Mouse (Mus musculus): Measurements from ENCODE around the gene Itpr3. TPM values are rescaled to one million over a fixed set of nuclear protein-coding genes. Genes with fewer than 3 reads are reported as not detected.

Itpr3 gene
- polyA plus RNA-seq, 1 experiment from 2014 or later: 0.73 TPM

GRCm38 (mm10) chr17:27110072-27110471 is 53.0 kb downstream of the Itpr3 start:
- no peak for ATAC-seq
- Histone ChIP-seq H3K9ac (ENCODE audit: low read depth, low read length) (no peak overlapping the region), H3K4me3 (ENCODE audit: low read depth, low read length) (no peak overlapping the region), H3K4me1 (ENCODE audit: control insufficient read depth, insufficient read depth, low read length) (no peaks in the 10 kb centered on the region), H3K27ac (ENCODE audit: low read length) (no peak overlapping the region), H3K4me2 (ENCODE audit: low read length) (no peak overlapping the region), H3K9me3 (replicated peaks; ENCODE audit: control insufficient read depth, low read length, poor library complexity, severe bottlenecking) (no peaks in the 10 kb centered on the region), H3K36me3 (ENCODE audit: control insufficient read depth, insufficient read depth, low read length) (no peaks in the 10 kb centered on the region), H3K27me3 (ENCODE audit: control insufficient read depth, insufficient read depth, low read depth, low read length) (no peaks in the 10 kb centered on the region)
- 96% methylated on average over 7 of the region's 7 CpGs for WGBS

- Histone ChIP-seq H3K9ac (ENCODE audit: low read depth, low read length) (no peak overlapping the region), H3K4me3 (ENCODE audit: low read depth, low read length) (no peak overlapping the region), H3K9me3 (replicated peaks; ENCODE audit: control insufficient read depth, low read length, poor library complexity, severe bottlenecking) (no peaks in the 10 kb centered on the region), H3K27me3 (ENCODE audit: control insufficient read depth, insufficient read depth, low read depth, low read length) (no peaks in the 10 kb centered on the region), H3K4me1 (ENCODE audit: control insufficient read depth, insufficient read depth, low read length) (peaks cover 17% of the 10 kb centered on the region), H3K27ac (ENCODE audit: low read length) (no peak overlapping the region), H3K36me3 (ENCODE audit: control insufficient read depth, insufficient read depth, low read length) (peaks cover 14% of the 10 kb centered on the region), H3K4me2 (ENCODE audit: low read length) (no peak overlapping the region)
- 85% methylated on average over 25 of the region's 25 CpGs for WGBS
- ATAC-seq: no peak
Measured at GRCm38 (mm10) chr17:27118676-27119539, 61.8 kb downstream of the Itpr3 start.

- H3K27ac ChIP-seq (ENCODE audit: low read length): no peak overlapping the region
- no peak overlapping the region for H3K9ac ChIP-seq (ENCODE audit: low read depth, low read length)
- ATAC-seq: no peak
- H3K4me3 ChIP-seq (ENCODE audit: low read depth, low read length): no peak overlapping the region
- peaks cover 17% of the 10 kb centered on the region for H3K4me1 ChIP-seq (ENCODE audit: control insufficient read depth, insufficient read depth, low read length)
- 72% methylated on average over 4 of the region's 4 CpGs for WGBS
- H3K27me3 ChIP-seq (ENCODE audit: control insufficient read depth, insufficient read depth, low read depth, low read length): no peaks in the 10 kb centered on the region
- no peak overlapping the region for H3K4me2 ChIP-seq (ENCODE audit: low read length)
- H3K36me3 ChIP-seq (ENCODE audit: control insufficient read depth, insufficient read depth, low read length): peaks cover 14% of the 10 kb centered on the region
- H3K9me3 ChIP-seq (replicated peaks; ENCODE audit: control insufficient read depth, low read length, poor library complexity, severe bottlenecking): no peaks in the 10 kb centered on the region
Measured at GRCm38 (mm10) chr17:27119540-27119895, 62.4 kb downstream of the Itpr3 start.

- H3K4me3 ChIP-seq (ENCODE audit: low read depth, low read length): no peak overlapping the region
- H3K4me1 ChIP-seq (ENCODE audit: control insufficient read depth, insufficient read depth, low read length): peaks cover 17% of the 10 kb centered on the region
- 53% methylated on average over 8 of the region's 8 CpGs for WGBS
- H3K9ac ChIP-seq (ENCODE audit: low read depth, low read length): no peak overlapping the region
- peak overlapping the region; percentile 63; the same call in 1 of the 2 replicates for H3K27ac ChIP-seq (ENCODE audit: low read length)
- no peak for ATAC-seq
- 0 out of 2 replicates have a peak overlapping the region, but pooled peaks have one; percentile 6 for H3K4me2 ChIP-seq (ENCODE audit: low read length)
- peaks cover 14% of the 10 kb centered on the region for H3K36me3 ChIP-seq (ENCODE audit: control insufficient read depth, insufficient read depth, low read length)
- no peaks in the 10 kb centered on the region for H3K9me3 ChIP-seq (replicated peaks; ENCODE audit: control insufficient read depth, low read length, poor library complexity, severe bottlenecking)
- H3K27me3 ChIP-seq (ENCODE audit: control insufficient read depth, insufficient read depth, low read depth, low read length): no peaks in the 10 kb centered on the region
Measured at GRCm38 (mm10) chr17:27119954-27120353, 62.9 kb downstream of the Itpr3 start.

GRCm38 (mm10) chr17:27120561-27121024 is 63.5 kb downstream of the Itpr3 start:
- H3K4me3 ChIP-seq (ENCODE audit: low read depth, low read length): no peak overlapping the region
- 5% methylated on average over 18 of the region's 18 CpGs for WGBS
- ATAC-seq: no peak

GRCm38 (mm10) chr17:27121266-27121665 is 64.2 kb downstream of the Itpr3 start:
- WGBS: 33% methylated on average over 14 of the region's 14 CpGs

More at GRCm38 (mm10) chr17:27120561-27121024, 63.5 kb downstream of the Itpr3 start:
- Histone ChIP-seq H3K4me2 (ENCODE audit: low read length) (peak overlapping the region; percentile 12; the same call in 1 of the 2 replicates), H3K27ac (ENCODE audit: low read length) (0 out of 2 replicates have a peak overlapping the region, but pooled peaks have one; percentile 53), H3K9me3 (replicated peaks; ENCODE audit: control insufficient read depth, low read length, poor library complexity, severe bottlenecking) (no peaks in the 10 kb centered on the region), H3K9ac (ENCODE audit: low read depth, low read length) (peak overlapping the region; percentile 25; the same call in 1 of the 2 replicates), H3K36me3 (ENCODE audit: control insufficient read depth, insufficient read depth, low read length) (peaks cover 14% of the 10 kb centered on the region), H3K27me3 (ENCODE audit: control insufficient read depth, insufficient read depth, low read depth, low read length) (no peaks in the 10 kb centered on the region), H3K4me1 (ENCODE audit: control insufficient read depth, insufficient read depth, low read length) (peaks cover 17% of the 10 kb centered on the region)

GRCm38 (mm10) chr17:27121781-27122180 is 64.7 kb downstream of the Itpr3 start:
- H3K4me2 ChIP-seq (ENCODE audit: low read length): no peak overlapping the region
- H3K9ac ChIP-seq (ENCODE audit: low read depth, low read length): no peak overlapping the region
- H3K4me3 ChIP-seq (ENCODE audit: low read depth, low read length): no peak overlapping the region
- H3K4me1 ChIP-seq (ENCODE audit: control insufficient read depth, insufficient read depth, low read length): peaks cover 18% of the 10 kb centered on the region
- no peak for ATAC-seq
- no peaks in the 10 kb centered on the region for H3K9me3 ChIP-seq (replicated peaks; ENCODE audit: control insufficient read depth, low read length, poor library complexity, severe bottlenecking)
- no peaks in the 10 kb centered on the region for H3K27me3 ChIP-seq (ENCODE audit: control insufficient read depth, insufficient read depth, low read depth, low read length)
- H3K36me3 ChIP-seq (ENCODE audit: control insufficient read depth, insufficient read depth, low read length): peaks cover 14% of the 10 kb centered on the region
- H3K27ac ChIP-seq (ENCODE audit: low read length): no peak overlapping the region
- WGBS: 70% methylated on average over 7 of the region's 7 CpGs

More at GRCm38 (mm10) chr17:27121266-27121665, 64.2 kb downstream of the Itpr3 start:
- Histone ChIP-seq H3K27me3 (ENCODE audit: control insufficient read depth, insufficient read depth, low read depth, low read length) (no peaks in the 10 kb centered on the region), H3K9ac (ENCODE audit: low read depth, low read length) (peak overlapping the region; percentile 25; the same call in 1 of the 2 replicates), H3K9me3 (replicated peaks; ENCODE audit: control insufficient read depth, low read length, poor library complexity, severe bottlenecking) (no peaks in the 10 kb centered on the region), H3K4me3 (ENCODE audit: low read depth, low read length) (no peak overlapping the region), H3K4me2 (ENCODE audit: low read length) (no peak overlapping the region), H3K27ac (ENCODE audit: low read length) (peak overlapping the region; percentile 33; the same call in 1 of the 2 replicates), H3K4me1 (ENCODE audit: control insufficient read depth, insufficient read depth, low read length) (peaks cover 17% of the 10 kb centered on the region), H3K36me3 (ENCODE audit: control insufficient read depth, insufficient read depth, low read length) (peaks cover 14% of the 10 kb centered on the region)
- ATAC-seq: no peak

- Histone ChIP-seq H3K27ac (ENCODE audit: low read length) (no peak overlapping the region), H3K4me2 (ENCODE audit: low read length) (no peak overlapping the region), H3K4me3 (ENCODE audit: low read depth, low read length) (no peak overlapping the region), H3K4me1 (ENCODE audit: control insufficient read depth, insufficient read depth, low read length) (peaks cover 26% of the 10 kb centered on the region), H3K9ac (ENCODE audit: low read depth, low read length) (no peak overlapping the region), H3K27me3 (ENCODE audit: control insufficient read depth, insufficient read depth, low read depth, low read length) (no peaks in the 10 kb centered on the region), H3K9me3 (replicated peaks; ENCODE audit: control insufficient read depth, low read length, poor library complexity, severe bottlenecking) (no peaks in the 10 kb centered on the region), H3K36me3 (ENCODE audit: control insufficient read depth, insufficient read depth, low read length) (peaks cover 14% of the 10 kb centered on the region)
- 91% methylated on average over 11 of the region's 11 CpGs for WGBS
- no peak for ATAC-seq
Measured at GRCm38 (mm10) chr17:27122701-27123100, 65.6 kb downstream of the Itpr3 start.

- no peak overlapping the region for H3K9ac ChIP-seq (ENCODE audit: low read depth, low read length)
- no peak overlapping the region for H3K4me2 ChIP-seq (ENCODE audit: low read length)
- H3K4me1 ChIP-seq (ENCODE audit: control insufficient read depth, insufficient read depth, low read length): peaks cover 26% of the 10 kb centered on the region
- H3K9me3 ChIP-seq (replicated peaks; ENCODE audit: control insufficient read depth, low read length, poor library complexity, severe bottlenecking): no peaks in the 10 kb centered on the region
- H3K4me3 ChIP-seq (ENCODE audit: low read depth, low read length): no peak overlapping the region
- H3K36me3 ChIP-seq (ENCODE audit: control insufficient read depth, insufficient read depth, low read length): peaks cover 14% of the 10 kb centered on the region
- no peak overlapping the region for H3K27ac ChIP-seq (ENCODE audit: low read length)
- H3K27me3 ChIP-seq (ENCODE audit: control insufficient read depth, insufficient read depth, low read depth, low read length): no peaks in the 10 kb centered on the region
- no peak for ATAC-seq
- 94% methylated on average over 2 of the region's 2 CpGs for WGBS
Measured at GRCm38 (mm10) chr17:27123103-27123502, 66.0 kb downstream of the Itpr3 start.

Data from midbrain, embryonic 16.5 days (tissue).